Mouse (Mus musculus) thymus, adult 2 months (tissue): ENCODE measurements at regions not wholly inside any gene's neighbourhood (a gene's known extent, or its start where the extent isn't known, plus 50 kb on each side); places are given as distances from the start of the nearest gene placed in this dataset.

Source experiments
- DNase-seq: peaks from one replicate; pipeline ENCODE4 v3.0.0; 2021
- H3K27ac ChIP-seq: fragments of 200-500 bp; 2 replicates; pipeline ENCODE4 v1.5.1; 2012; ENCODE audit warnings: low read length, control low read depth; ENCODE audit not compliant: control insufficient read depth, insufficient read depth
- H3K27me3 ChIP-seq: fragments of 200-500 bp; 2 replicates; pipeline ENCODE4 v1.6.1; 2012; ENCODE audit warnings: mild to moderate bottlenecking, low read length, moderate library complexity, mixed read lengths; ENCODE audit not compliant: control insufficient read depth, insufficient read depth
- H3K36me3 ChIP-seq: fragments of 200-500 bp; 2 replicates; pipeline ENCODE4 v1.6.1; 2012; ENCODE audit warnings: mild to moderate bottlenecking, low read length, moderate library complexity; ENCODE audit not compliant: control insufficient read depth, insufficient read depth
- H3K4me1 ChIP-seq: fragments of 200-500 bp; replicated peaks from 2 replicates; pipeline ENCODE4 v1.6.1; 2012; ENCODE audit warnings: low read length; ENCODE audit not compliant: control insufficient read depth, insufficient read depth
- H3K4me3 ChIP-seq: fragments of 200-500 bp; 2 replicates; pipeline ENCODE4 v1.5.1; 2012; ENCODE audit warnings: mild to moderate bottlenecking, low read length, control low read depth, moderate library complexity; ENCODE audit not compliant: control insufficient read depth, insufficient read depth
- CTCF ChIP-seq: fragments of 200-500 bp; IDR thresholded peaks from 2 replicates; pipeline ENCODE4 v1.5.1; 2012; ENCODE audit warnings: mild to moderate bottlenecking, control low read depth, low read length, moderate library complexity, borderline replicate concordance; ENCODE audit not compliant: control insufficient read depth, poor library complexity, insufficient read depth; ENCODE audit errors: extremely low read depth
- POLR2A ChIP-seq: fragments of 200-500 bp; IDR thresholded peaks from 2 replicates; pipeline ENCODE4 v1.6.1; 2012; ENCODE audit warnings: mild to moderate bottlenecking, low read length, control low read depth, moderate library complexity; ENCODE audit not compliant: control insufficient read depth, poor library complexity, insufficient read depth; ENCODE audit errors: extremely low read depth
- WGBS: fragments of 180-500 bp; shearing (Covaris S2); methylation state at CpG from one replicate; pipeline ENCODE4 v1.1.7; 2018; 5-methylcytosine and 5-hydroxymethylcytosine counted together

DNA sequence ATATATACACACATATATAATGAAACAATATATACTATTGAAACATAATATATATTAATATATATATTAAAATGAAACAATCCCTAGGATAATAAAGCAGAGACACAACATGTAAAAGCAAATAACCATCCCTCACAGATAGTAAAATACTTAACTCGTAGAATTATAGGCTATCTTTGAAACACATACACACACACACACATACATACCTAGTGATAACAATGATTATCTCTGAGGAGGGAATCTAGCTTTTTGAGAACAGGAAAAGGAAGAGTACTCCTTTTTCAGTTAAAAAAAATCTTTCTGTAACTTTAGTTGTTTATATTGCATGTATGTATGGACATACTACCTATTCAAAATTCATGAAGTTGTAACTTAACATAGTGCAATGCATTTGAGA is 79.1 kb upstream of the Tank start:
- Histone ChIP-seq H3K27me3 (no peaks in the 10 kb centered on the region), H3K27ac (no peak overlapping the region), H3K4me3 (no peak overlapping the region), H3K4me1 (peaks cover under 1% of the 10 kb centered on the region; the same call in 1 of the 2 replicates), H3K36me3 (no peaks in the 10 kb centered on the region)
- no peak for TF ChIP-seq POLR2A
- no peak for TF ChIP-seq CTCF
- 98% methylated on average over 1 of the region's 1 CpGs for WGBS
- no peak for DNase-seq

DNA sequence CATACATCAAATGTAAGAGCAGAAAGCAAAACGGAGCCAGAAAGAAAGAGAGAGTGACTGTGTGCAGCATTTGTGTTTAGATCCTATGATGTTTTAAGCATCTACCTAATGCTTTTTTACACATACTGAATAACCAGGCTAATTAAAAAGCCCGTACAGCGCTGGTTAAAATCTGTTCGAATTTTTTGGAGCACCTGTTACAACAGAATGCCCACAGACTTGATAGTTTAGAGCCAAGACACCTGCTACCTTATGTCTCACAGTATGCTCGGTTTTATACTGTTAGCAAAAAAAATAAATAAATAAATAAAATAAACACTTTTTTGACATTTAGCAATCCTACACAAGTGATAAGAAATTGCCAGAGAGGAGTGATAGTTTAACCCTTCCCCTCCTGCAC is 80.5 kb upstream of the Tank start:
- 47% methylated on average over 5 of the region's 5 CpGs for WGBS
- TF ChIP-seq POLR2A (no peak), CTCF (no peak)

DNA sequence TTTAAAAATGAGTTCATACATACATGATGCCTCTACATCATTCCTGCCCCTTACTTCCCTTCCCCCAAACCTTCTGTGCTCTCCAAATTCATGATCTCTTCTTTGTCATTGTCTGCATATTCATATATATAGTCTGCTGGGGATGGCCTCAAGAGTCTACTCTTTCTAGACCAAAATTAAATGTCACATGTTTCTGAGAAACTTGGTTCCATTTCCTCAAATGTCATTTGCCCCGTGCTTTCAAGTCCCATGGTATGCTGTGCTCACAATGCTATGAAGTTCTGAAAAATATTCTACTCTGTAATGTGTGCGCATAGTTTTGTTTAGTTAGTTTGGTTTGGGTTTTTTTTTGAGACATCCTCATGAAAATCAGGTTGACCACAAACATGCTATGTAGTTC is 81.4 kb upstream of the Tank start:
- Histone ChIP-seq H3K4me1 (peaks cover 15% of the 10 kb centered on the region), H3K27ac (no peak overlapping the region; the same call in 1 of the 2 replicates), H3K4me3 (no peak overlapping the region), H3K27me3 (no peaks in the 10 kb centered on the region), H3K36me3 (no peaks in the 10 kb centered on the region)
- WGBS, result 78% methylated on average over 2 of the region's 2 CpGs
- DNase-seq, result no peak
- TF ChIP-seq CTCF, result no peak

More for the DNA sequence above, 80.5 kb upstream of the Tank start:
- DNase-seq, result no peak
- H3K27ac ChIP-seq, result no peak overlapping the region
- no peak overlapping the region for H3K4me3 ChIP-seq
- H3K36me3 ChIP-seq, result no peaks in the 10 kb centered on the region
- peaks cover 10% of the 10 kb centered on the region for H3K4me1 ChIP-seq
- no peaks in the 10 kb centered on the region for H3K27me3 ChIP-seq

DNA sequence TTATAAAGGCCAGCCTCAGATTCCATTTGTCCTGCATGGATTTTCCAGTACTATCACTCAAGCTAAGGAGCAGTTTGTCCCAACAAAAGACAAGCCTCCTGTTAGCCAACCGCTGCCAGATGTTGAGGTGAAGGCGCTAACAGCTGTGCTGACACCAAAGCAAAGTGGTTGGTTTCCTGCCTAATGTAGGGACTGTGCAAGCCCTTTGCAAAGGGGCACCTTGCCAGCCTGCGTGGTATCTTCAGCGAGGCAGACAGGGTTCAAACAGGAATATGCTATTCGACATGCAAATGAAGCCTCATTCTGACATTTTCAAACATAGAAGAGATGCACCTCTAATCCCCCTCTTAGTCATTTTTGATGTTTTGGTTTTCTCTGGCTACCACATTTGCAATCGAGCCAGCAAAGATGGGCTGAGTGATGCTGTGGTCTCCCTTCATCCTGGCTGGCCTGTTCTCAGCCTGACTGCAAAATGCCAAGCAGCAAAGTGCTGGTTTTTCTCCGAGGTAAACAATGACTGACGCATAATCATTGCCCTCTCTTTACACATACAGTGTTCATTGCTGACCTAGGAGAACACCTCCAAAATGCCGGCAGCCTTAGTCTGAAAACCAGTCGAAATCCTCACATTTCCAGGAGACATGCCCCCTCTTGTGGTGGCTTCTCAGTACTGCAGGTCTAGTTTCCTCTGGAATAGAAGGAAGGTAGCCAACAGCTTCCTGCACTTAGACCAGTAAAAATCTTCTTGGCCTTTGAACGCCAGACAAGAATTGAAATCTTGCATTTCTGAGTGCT is 84.3 kb upstream of the Tank start:
- Histone ChIP-seq H3K36me3 (no peaks in the 10 kb centered on the region), H3K27me3 (no peaks in the 10 kb centered on the region), H3K4me3 (peak overlapping the region; percentile 23), H3K4me1 (peaks cover 15% of the 10 kb centered on the region), H3K27ac (peak overlapping the region; percentile 6; the same call in 1 of the 2 replicates)
- TF ChIP-seq POLR2A (no peak), CTCF (no peak)
- 11% methylated on average over 11 of the region's 11 CpGs for WGBS
- DNase-seq, result peak; percentile 85

DNA sequence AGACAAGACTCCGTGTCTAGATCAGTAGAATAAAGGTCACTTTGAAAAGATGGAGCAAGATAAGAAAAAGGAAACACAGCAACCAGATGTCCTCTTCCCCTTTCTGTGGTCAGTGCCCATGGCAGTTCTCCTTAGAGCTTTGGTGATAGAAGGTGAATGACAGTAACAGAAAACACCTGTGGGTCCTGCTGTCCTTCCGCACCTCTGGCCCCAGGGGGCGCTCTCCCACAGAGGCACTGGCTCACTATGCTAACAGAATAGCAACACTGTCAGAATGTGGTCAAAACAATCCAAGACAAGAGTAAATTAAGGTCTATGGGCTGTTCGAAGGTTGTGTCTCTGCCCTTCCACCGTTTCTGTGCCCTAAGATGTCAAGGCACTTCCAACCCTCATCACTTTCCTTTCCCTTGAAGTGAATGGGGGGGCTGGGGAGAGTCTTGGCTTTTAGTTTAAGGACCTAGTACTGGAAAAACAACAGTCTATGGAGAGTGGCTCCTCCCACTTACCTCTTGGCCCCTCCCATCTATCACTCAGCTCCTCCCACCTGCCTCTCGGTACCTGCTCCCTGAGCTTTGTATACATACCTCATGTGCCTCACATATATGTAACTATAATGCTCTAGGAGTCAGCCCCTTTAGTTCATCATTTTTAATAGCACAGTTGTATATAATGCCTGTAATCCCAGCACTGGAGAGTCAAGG is 86.2 kb upstream of the Tank start:
- no peak overlapping the region for H3K4me3 ChIP-seq
- peaks cover 15% of the 10 kb centered on the region for H3K4me1 ChIP-seq
- no peak overlapping the region for H3K27ac ChIP-seq
- TF ChIP-seq POLR2A (no peak), CTCF (peak; percentile 83; the same call in 1 of the 2 replicates)
- H3K36me3 ChIP-seq, result no peaks in the 10 kb centered on the region
- H3K27me3 ChIP-seq, result no peaks in the 10 kb centered on the region
- DNase-seq, result peak; percentile 77
- 44% methylated on average over 6 of the region's 6 CpGs for WGBS

DNA sequence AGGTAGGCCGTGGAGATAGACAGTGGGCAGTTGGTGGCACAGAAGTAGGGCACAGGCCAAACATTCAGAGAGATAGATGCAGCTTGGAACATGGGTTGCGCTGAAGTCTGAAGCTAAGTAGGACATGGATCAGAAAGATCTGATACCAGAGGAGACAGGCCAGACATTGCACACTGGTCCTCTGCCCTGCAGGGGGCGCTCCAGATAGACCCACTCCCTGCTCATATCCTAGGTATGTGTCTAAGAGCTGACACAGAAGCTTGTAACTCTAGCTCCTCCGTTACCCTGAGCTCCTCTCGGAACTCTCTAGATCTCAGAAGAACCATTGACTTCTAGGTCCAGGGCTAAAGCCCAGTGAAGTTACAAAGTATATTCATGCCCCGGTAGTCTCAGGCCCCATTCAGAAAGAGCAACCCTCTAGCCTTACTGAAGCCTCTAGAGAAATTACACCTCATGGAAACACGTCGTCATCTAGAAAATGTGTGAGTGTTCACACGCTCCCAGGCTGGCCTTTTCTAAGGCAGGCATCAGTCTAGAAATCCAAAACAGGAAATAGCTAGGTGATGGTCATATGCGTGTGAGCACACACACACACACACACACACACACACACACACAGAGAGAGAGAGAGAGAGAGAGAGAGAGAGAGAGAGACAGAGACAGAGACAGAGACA is 87.8 kb upstream of the Tank start:
- WGBS, result 90% methylated on average over 10 of the region's 10 CpGs
- DNase-seq, result peak; percentile 28
- TF ChIP-seq CTCF (no peak), POLR2A (no peak)

More for the DNA sequence above, 87.8 kb upstream of the Tank start:
- Histone ChIP-seq H3K4me1 (peaks cover 15% of the 10 kb centered on the region), H3K27me3 (no peaks in the 10 kb centered on the region), H3K4me3 (no peak overlapping the region), H3K36me3 (no peaks in the 10 kb centered on the region), H3K27ac (no peak overlapping the region)
